Mouse (Mus musculus): Measurements from ENCODE around the gene Olfr448. TPM values are rescaled to one million over a fixed set of nuclear protein-coding genes. Genes with fewer than 3 reads are reported as not detected.

Olfr448 gene
- not detected in 2 replicates for polyA plus RNA-seq (2015; fragmentation: Nextera tagmentation; extraction: Ambion mirVana)

DNA sequence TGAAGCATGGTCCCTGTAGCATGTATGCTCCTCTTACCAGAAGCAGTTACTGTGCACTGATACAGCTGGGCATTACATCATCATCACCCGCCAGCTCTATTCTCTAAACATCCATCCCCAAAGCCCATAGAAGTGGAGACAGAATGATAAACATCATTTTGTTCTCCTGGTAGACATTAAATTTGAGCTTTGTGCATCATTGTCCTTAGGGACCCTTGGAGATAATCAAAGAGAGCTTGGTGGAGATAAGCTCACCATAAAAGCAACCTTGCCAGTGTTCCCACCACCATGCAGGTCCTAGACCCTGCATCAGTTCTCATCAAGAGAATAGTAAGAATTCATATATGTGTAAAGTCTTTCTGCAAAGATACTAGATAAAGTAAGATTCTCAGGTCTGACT, at the start of gene Olfr448:
Olfr448 (plus strand) TSS at position 301 of the 400 bp plus-strand sequence.
- H3K4me3 ChIP-seq = no peak within 1 kb of the TSS
- WGBS = 100% methylated on average over 1 of the region's 1 CpGs
- no peak within 1 kb of the TSS for H3K27ac ChIP-seq (replicated peaks)
- ATAC-seq (replicated peaks) = no peak
- no peaks in the 10 kb centered on the region for H3K4me1 ChIP-seq
- no peak within 1 kb of the TSS for H3K9ac ChIP-seq (replicated peaks)
- no peak within 1 kb of the TSS for H3K4me2 ChIP-seq (replicated peaks)
- H3K27me3 ChIP-seq = no peaks in the 10 kb centered on the region
- H3K36me3 ChIP-seq = no peaks in the 10 kb centered on the region
- H3K9me3 ChIP-seq = no peaks in the 10 kb centered on the region

DNA sequence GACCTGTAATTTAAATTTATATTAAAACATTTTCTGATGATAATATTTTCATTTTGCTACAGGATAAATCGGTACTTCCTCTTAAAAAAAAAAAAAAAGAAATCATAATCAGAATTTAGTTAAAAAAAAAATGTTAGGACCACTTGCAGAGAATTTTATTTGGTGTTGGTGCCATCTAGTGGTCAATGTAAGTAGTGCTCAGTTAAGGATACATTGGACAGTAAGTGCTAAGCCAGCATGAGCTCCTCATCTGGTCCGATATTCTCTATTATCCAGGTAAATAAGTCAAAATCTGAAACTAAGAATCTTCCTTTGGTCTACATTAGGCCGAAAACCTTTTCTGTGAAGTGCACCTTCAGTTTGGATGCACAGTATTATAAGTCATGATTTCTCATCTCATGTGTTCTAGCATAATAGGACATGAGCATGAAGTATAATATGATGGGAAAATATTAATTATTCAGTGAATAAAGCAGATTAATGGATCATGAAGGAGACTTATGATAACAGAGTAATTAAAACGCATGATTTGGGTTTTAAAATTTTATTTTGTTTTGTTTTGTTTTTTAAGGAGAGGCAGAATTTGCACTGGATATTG, 29.9 kb upstream of the Olfr448 start:
- WGBS = 14% methylated on average over 4 of the region's 4 CpGs
- H3K9ac ChIP-seq (replicated peaks) = no peak overlapping the region
- no peaks in the 10 kb centered on the region for H3K27me3 ChIP-seq
- no peak overlapping the region for H3K4me2 ChIP-seq (replicated peaks)
- no peaks in the 10 kb centered on the region for H3K9me3 ChIP-seq
- no peak overlapping the region for H3K4me3 ChIP-seq
- H3K4me1 ChIP-seq = no peaks in the 10 kb centered on the region
- no peaks in the 10 kb centered on the region for H3K36me3 ChIP-seq
- ATAC-seq (replicated peaks) = peak; percentile 77
- H3K27ac ChIP-seq (replicated peaks) = no peak overlapping the region

DNA sequence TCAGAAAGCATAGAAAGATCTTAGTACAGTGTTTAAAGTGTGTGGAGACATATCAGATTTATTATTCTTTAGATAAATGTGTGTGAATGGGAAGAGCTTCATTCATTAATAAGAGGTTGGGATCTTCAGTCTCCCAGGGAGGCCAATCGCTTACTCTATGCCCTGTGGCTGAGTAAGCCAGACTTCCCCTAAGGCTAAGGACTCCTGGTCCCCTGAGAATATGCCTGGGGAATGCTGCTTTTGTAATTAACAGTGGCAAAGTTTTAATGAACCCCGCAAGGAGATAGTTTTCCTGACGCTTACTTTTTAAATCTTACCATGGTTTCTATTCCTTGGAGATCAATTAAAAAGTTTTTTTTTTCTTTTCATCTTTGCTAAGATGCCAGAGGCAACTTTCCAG, 20.5 kb upstream of the Olfr448 start:
- Histone ChIP-seq H3K36me3 (no peaks in the 10 kb centered on the region), H3K4me3 (no peak overlapping the region), H3K4me1 (no peaks in the 10 kb centered on the region), H3K4me2 (replicated peaks) (no peak overlapping the region), H3K9ac (replicated peaks) (no peak overlapping the region), H3K27ac (replicated peaks) (no peak overlapping the region), H3K27me3 (no peaks in the 10 kb centered on the region), H3K9me3 (no peaks in the 10 kb centered on the region)
- no peak for ATAC-seq (replicated peaks)
- WGBS = 70% methylated on average over 3 of the region's 3 CpGs

DNA sequence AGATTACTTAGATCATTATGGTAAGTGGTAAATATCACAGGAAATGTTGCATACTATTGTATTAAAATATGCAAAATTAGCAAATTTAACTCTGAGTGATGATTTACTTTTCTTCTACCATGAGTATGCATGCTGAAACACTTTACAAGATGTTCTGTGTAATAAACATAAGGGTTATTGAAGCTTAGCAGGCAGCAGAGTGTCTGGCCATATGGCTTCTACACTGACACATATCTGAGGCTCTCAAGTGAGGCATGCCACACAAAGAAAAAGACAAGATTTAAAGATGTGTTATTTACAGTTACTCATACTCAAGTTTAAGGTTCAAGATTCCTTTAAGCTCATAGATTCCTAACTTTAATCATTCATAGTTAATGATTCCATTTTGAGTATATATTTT, 13.9 kb upstream of the Olfr448 start:
- no peak for ATAC-seq (replicated peaks)
- no peak overlapping the region for H3K27ac ChIP-seq (replicated peaks)
- no peak overlapping the region for H3K9ac ChIP-seq (replicated peaks)
- no peaks in the 10 kb centered on the region for H3K36me3 ChIP-seq
- no peak overlapping the region for H3K4me2 ChIP-seq (replicated peaks)
- H3K9me3 ChIP-seq = no peaks in the 10 kb centered on the region
- H3K27me3 ChIP-seq = no peaks in the 10 kb centered on the region
- no peaks in the 10 kb centered on the region for H3K4me1 ChIP-seq
- H3K4me3 ChIP-seq = no peak overlapping the region

DNA sequence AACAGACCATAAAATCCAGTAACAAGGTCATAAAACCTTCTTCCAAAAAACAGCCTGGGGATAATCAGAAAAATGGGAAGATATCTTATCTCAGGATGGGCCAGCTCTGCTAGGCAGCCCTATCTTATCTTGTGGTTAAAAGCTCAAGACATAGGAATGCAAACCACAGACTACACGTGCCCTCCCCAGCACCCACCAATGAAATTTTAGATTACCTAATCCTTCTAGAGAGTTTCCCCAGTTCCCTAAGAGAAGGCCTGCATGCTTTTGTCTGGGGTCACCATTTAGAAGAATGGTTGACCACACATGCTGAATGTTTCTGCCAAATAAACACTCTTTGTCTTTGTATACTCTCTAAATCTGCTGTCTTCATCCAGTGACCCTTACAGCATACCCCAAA, 10.1 kb downstream of the Olfr448 start:
- Histone ChIP-seq H3K9ac (replicated peaks) (no peak overlapping the region), H3K27me3 (no peaks in the 10 kb centered on the region), H3K4me3 (no peak overlapping the region), H3K27ac (replicated peaks) (no peak overlapping the region), H3K4me2 (replicated peaks) (no peak overlapping the region), H3K4me1 (no peaks in the 10 kb centered on the region), H3K9me3 (no peaks in the 10 kb centered on the region), H3K36me3 (no peaks in the 10 kb centered on the region)
- WGBS = 9% methylated on average over 1 of the region's 1 CpGs
- ATAC-seq (replicated peaks) = no peak

DNA sequence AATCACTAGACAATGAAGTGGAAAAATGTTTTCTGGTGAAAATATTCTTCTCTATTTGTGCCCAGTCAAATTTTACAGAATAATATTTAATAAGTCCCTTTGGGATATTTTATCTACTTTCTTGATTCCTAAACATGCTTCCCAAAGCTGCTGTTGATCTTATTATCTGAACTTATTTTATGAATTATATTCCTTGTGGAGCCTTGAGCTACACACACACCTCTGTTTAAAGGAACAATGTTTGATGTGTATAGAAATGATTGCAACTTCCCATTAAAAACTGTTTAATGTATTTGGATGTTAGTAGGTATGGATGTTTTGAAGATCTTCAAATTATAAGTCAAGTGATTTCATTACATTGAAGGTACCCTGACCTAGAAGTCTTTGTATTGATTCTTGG, 18.3 kb downstream of the Olfr448 start, which contains the start of gene Olfr447:
Olfr447 (plus strand) TSS at position 301 of the 400 bp plus-strand sequence.
- Histone ChIP-seq H3K27ac (replicated peaks) (no peak within 1 kb of the TSS), H3K4me3 (no peak within 1 kb of the TSS), H3K36me3 (no peaks in the 10 kb centered on the region), H3K4me2 (replicated peaks) (no peak within 1 kb of the TSS), H3K9ac (replicated peaks) (no peak within 1 kb of the TSS), H3K27me3 (no peaks in the 10 kb centered on the region), H3K9me3 (no peaks in the 10 kb centered on the region), H3K4me1 (no peaks in the 10 kb centered on the region)
- ATAC-seq (replicated peaks) = no peak

DNA sequence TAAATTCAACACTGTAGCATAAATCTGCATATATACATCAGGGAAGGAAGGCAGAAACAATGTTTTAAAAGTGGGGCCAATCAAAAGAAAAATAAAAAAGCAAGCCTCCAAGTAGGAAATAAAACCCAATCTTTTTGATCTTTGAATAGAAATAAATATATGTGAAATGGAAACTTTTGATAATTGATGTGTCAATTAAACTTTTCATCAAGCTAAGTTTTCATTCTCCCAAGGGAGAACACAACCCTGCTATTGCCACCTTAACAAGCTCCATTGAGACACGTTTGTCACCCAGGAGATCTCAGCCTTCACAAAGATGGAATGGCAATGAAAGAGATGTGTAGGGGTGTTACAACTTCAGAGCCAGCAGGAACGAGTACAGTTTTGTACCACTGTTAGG, 30.8 kb downstream of the Olfr448 start, which contains the start of gene Olfr446:
Olfr446 (plus strand) TSS at position 301 of the 400 bp plus-strand sequence.
- H3K9ac ChIP-seq (replicated peaks) = no peak within 1 kb of the TSS
- H3K9me3 ChIP-seq = no peaks in the 10 kb centered on the region
- no peak within 1 kb of the TSS for H3K4me3 ChIP-seq
- no peaks in the 10 kb centered on the region for H3K4me1 ChIP-seq
- ATAC-seq (replicated peaks) = no peak
- H3K4me2 ChIP-seq (replicated peaks) = no peak within 1 kb of the TSS
- no peaks in the 10 kb centered on the region for H3K27me3 ChIP-seq
- no peak within 1 kb of the TSS for H3K27ac ChIP-seq (replicated peaks)
- H3K36me3 ChIP-seq = no peaks in the 10 kb centered on the region
- WGBS = 76% methylated on average over 2 of the region's 2 CpGs

Other genes with a start within 250 kb of the Olfr448 start
- gene Tcaf2, start 245.2 kb upstream of the Olfr448 start, polyA plus RNA-seq (2015; fragmentation: Nextera tagmentation; extraction: Ambion mirVana) = 1.3 and 1.7 TPM in 2 replicates
- gene Tcaf1, start 180.4 kb upstream of the Olfr448 start, polyA plus RNA-seq (2015; fragmentation: Nextera tagmentation; extraction: Ambion mirVana) = 206 and 210 TPM in 2 replicates
- gene Olfr453, start 151.1 kb upstream of the Olfr448 start, polyA plus RNA-seq (2015; fragmentation: Nextera tagmentation; extraction: Ambion mirVana) = not detected in 2 replicates
- not detected in 2 replicates for gene Olfr38, start 134.0 kb upstream of the Olfr448 start, polyA plus RNA-seq (2015; fragmentation: Nextera tagmentation; extraction: Ambion mirVana)
- gene Olfr452, start 105.3 kb upstream of the Olfr448 start, polyA plus RNA-seq (2015; fragmentation: Nextera tagmentation; extraction: Ambion mirVana) = not detected in 2 replicates
- gene Olfr450, start 78.5 kb upstream of the Olfr448 start, polyA plus RNA-seq (2015; fragmentation: Nextera tagmentation; extraction: Ambion mirVana) = not detected in 2 replicates
- gene Olfr449, start 56.1 kb upstream of the Olfr448 start, polyA plus RNA-seq (2015; fragmentation: Nextera tagmentation; extraction: Ambion mirVana) = not detected in 2 replicates
- gene Olfr447, start 18.4 kb downstream of the Olfr448 start, polyA plus RNA-seq (2015; fragmentation: Nextera tagmentation; extraction: Ambion mirVana) = not detected in 2 replicates
- gene Olfr446, start 30.9 kb downstream of the Olfr448 start, polyA plus RNA-seq (2015; fragmentation: Nextera tagmentation; extraction: Ambion mirVana) = not detected in 2 replicates
- gene Olfr444, start 58.6 kb downstream of the Olfr448 start, polyA plus RNA-seq (2015; fragmentation: Nextera tagmentation; extraction: Ambion mirVana) = not detected in 2 replicates
- not detected in 2 replicates for gene Olfr441, start 215.9 kb downstream of the Olfr448 start, polyA plus RNA-seq (2015; fragmentation: Nextera tagmentation; extraction: Ambion mirVana)

Measured in forebrain, embryonic 15.5 days (tissue).